In the genomic region with DNA sequence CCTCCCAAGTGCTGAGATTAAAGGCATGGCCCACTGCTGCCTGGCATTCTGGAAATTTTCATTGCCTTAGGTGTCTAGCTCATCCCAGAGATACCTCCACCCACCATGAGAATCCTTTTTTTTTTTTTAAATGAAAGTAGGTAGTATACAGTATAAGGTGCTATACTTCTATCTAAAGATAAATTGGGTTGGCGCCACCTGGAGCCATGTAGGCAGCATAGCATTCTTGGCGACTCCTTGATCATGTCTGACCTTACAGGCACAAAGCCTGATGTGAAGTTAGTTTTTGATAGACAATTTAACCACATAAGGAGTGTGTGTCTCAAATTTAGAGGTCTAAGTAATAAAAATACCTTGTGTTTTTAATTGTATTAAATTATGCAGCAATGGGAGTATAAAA, we compare ENCODE assay signal across 13 mouse cellular contexts.
DNase-seq lines count a peak whose midpoint lies in the region; ATAC-seq and TF ChIP-seq lines count a peak whose summit lies in the region.
"Had no signal": no experiment of that assay in that cellular context is flagged by ENCODE, and none has a peak within 500 bp of the region (broad histone marks: within the 10 kb centered on the region; RNA-seq: fewer than 3 reads in every experiment).

No protein-coding gene starts in this region.

- intact Hi-C loops in gastrocnemius, postnatal 14 days (cut with DNase I; ENCODE audit: low total_unique reads) = no loop called here

- no peak for ATAC-seq in liver, embryonic 11.5 days (replicated peaks; ENCODE audit: low FRiP score)
- ATAC-seq: intestine, embryonic 15.5 days had no signal

- no peaks in the 10 kb centered on the region for H3K36me3 ChIP-seq in liver, adult 2 months (ENCODE audit: control insufficient read depth, insufficient read depth, low read length)
- no peaks in the 10 kb centered on the region for H3K36me3 ChIP-seq in liver, embryonic 11.5 days (ENCODE audit: control insufficient read depth, insufficient read depth, low read length)
- H3K36me3 ChIP-seq in ES-E14 (ENCODE audit: control insufficient read depth, insufficient read depth, low read length, poor library complexity, severe bottlenecking) = no peaks in the 10 kb centered on the region
- H3K36me3 ChIP-seq: intestine, embryonic 15.5 days; limb, embryonic 15.5 days had no signal

- peaks cover 2% of the 10 kb centered on the region; the same call in 1 of the 2 replicates for H3K4me1 ChIP-seq in liver, adult 2 months (ENCODE audit: control insufficient read depth, insufficient read depth, low read length)
- no peaks in the 10 kb centered on the region for H3K4me1 ChIP-seq in liver, embryonic 11.5 days (replicated peaks; ENCODE audit: control insufficient read depth, insufficient read depth, low read length)
- H3K4me1 ChIP-seq in ES-E14 (ENCODE audit: control insufficient read depth in 2 of 2, insufficient read depth in 2 of 2, low read length in 2 of 2, poor library complexity in 1 of 2) = no peaks in the 10 kb centered on the region
- H3K4me1 ChIP-seq: intestine, embryonic 15.5 days; limb, embryonic 15.5 days had no signal

- peak; percentile 45; the same call in 1 of the 2 replicates for TF ChIP-seq CTCF in liver, adult 2 months (IDR thresholded peaks at IDR 0.05; ENCODE audit: low read depth, low read length)

- H3K4me3 ChIP-seq in liver, adult 2 months (ENCODE audit: insufficient read depth, low read depth, low read length) = no peak overlapping the region
- H3K4me3 ChIP-seq in liver, embryonic 11.5 days (ENCODE audit: low read depth, low read length) = no peak overlapping the region
- H3K4me3 ChIP-seq in ES-E14 (ENCODE audit: insufficient read depth in 1 of 2, low read depth in 1 of 2, low read length in 2 of 2, poor library complexity in 1 of 2, severe bottlenecking in 1 of 2) = no peak overlapping the region
- H3K4me3 ChIP-seq: intestine, embryonic 15.5 days; limb, embryonic 15.5 days; myocyte had no signal

- in situ Hi-C loops in ES-E14 (cut with MboI; ENCODE audit: low sequenced_read_pairs in 2 of 2, unreplicated experiment in 2 of 2) = no loop called here

- peak; percentile 52 for DNase-seq in embryo, embryonic 10 days (ENCODE audit: low spot score)
- DNase-seq in embryo, embryonic 9.5 days (ENCODE audit: extremely low spot score) = no peak
- peak; percentile 22 for DNase-seq in liver, adult 2 months (ENCODE audit: extremely low read depth, low read depth, low spot score)
- DNase-seq in liver, embryonic 11.5 days (ENCODE audit: low spot score) = no peak
- DNase-seq in ES-E14 (ENCODE audit: low read depth, low spot score) = peak; percentile 7
- peak; percentile 3 for DNase-seq in induced T-regulatory cell, adult 2 months (ENCODE audit: low read depth)
- no peak for DNase-seq in gastrocnemius, postnatal 14 days
- DNase-seq in spleen, postnatal 14 days (ENCODE audit: low spot score in 2 of 2) = no peak
- DNase-seq: cerebellum, adult 11-12 months; gastrocnemius, postnatal 25 days had no signal

- H3K79me2 ChIP-seq in liver, adult 2 months (ENCODE audit: control insufficient read depth, insufficient read depth, low read length) = no peaks in the 10 kb centered on the region

- no peaks in the 10 kb centered on the region for H3K27me3 ChIP-seq in liver, adult 2 months (ENCODE audit: control insufficient read depth, insufficient read depth, low read length)
- no peaks in the 10 kb centered on the region for H3K27me3 ChIP-seq in liver, embryonic 11.5 days (replicated peaks; ENCODE audit: control insufficient read depth, insufficient read depth, low read length)
- H3K27me3 ChIP-seq: intestine, embryonic 15.5 days; limb, embryonic 15.5 days had no signal

- no peak overlapping the region for H3K27ac ChIP-seq in liver, adult 2 months (replicated peaks; ENCODE audit: insufficient read depth, low read depth, low read length)
- H3K27ac ChIP-seq in liver, embryonic 11.5 days (ENCODE audit: low read depth, low read length) = no peak overlapping the region
- H3K27ac ChIP-seq in ES-E14 (ENCODE audit: insufficient read depth, low read depth, low read length, poor library complexity, severe bottlenecking) = no peak overlapping the region
- H3K27ac ChIP-seq: intestine, embryonic 15.5 days; limb, embryonic 15.5 days had no signal

- WGBS in liver, adult 2 months = 61% methylated on average over 2 of the region's 2 CpGs
- 45% methylated on average over 2 of the region's 2 CpGs for WGBS in liver, embryonic 11.5 days

- H3K4me2 ChIP-seq in liver, embryonic 11.5 days = no peak overlapping the region
- H3K4me2 ChIP-seq: intestine, embryonic 15.5 days; limb, embryonic 15.5 days had no signal

- H3K9ac ChIP-seq in liver, adult 2 months (ENCODE audit: low read depth, low read length) = no peak overlapping the region
- no peak overlapping the region for H3K9ac ChIP-seq in liver, embryonic 11.5 days (ENCODE audit: low read depth, low read length)
- H3K9ac ChIP-seq in ES-E14 (ENCODE audit: insufficient read depth, low read depth, low read length, poor library complexity, severe bottlenecking) = no peak overlapping the region
- H3K9ac ChIP-seq: intestine, embryonic 15.5 days; limb, embryonic 15.5 days had no signal

- H3K9me3 ChIP-seq in liver, embryonic 11.5 days (ENCODE audit: control insufficient read depth, low read length) = no peaks in the 10 kb centered on the region
- no peaks in the 10 kb centered on the region for H3K9me3 ChIP-seq in ES-E14 (ENCODE audit: control insufficient read depth, insufficient read depth, low read depth, low read length)
- H3K9me3 ChIP-seq: intestine, embryonic 15.5 days; limb, embryonic 15.5 days had no signal

- no peak for TF ChIP-seq POLR2A in liver, adult 2 months (IDR thresholded peaks at IDR 0.05; ENCODE audit: extremely low read depth, insufficient read depth, low read length)

TF ChIP-seq in ES-E14, 5 proteins besides CTCF, POLR2A, EP300 and RAD21:
- no peak for TF ChIP-seq CHD2 (IDR thresholded peaks at IDR 0.05; ENCODE audit: low read depth, low read length)

Comparison
In these comparisons a context has a peak if more than half of its experiments do, and no peak if none do; other contexts are left out.
1. DNase-seq: peak in embryo, embryonic 10 days (single experiment), liver, adult 2 months (single experiment), ES-E14 (single experiment) and induced T-regulatory cell, adult 2 months (single experiment); none in embryo, embryonic 9.5 days (single experiment), liver, embryonic 11.5 days (single experiment), gastrocnemius, postnatal 14 days (single experiment) and spleen, postnatal 14 days (0 of 2).